Mouse (Mus musculus): ENCODE results near the gene BC051142.

BC051142 gene

DNA sequence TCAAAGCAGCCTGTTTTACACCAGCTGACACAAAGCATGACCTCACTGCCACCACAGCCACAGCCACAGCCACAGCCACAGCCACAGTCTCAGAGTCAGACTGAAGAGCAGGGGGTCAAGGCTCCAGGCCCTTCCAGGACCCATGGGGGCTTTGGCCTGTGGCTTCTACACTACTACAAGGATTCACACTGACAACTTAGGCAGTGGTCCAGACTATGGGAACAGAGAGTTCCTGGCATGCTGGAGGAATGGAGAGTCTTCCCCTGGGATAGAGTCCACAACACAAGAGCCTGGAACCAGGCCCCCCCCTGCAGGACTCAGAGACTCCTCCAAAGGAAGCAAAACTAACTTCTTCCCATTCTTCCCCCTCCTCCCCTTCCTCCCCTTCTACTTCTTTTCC lies 109.0 kb downstream of the BC051142 start:
- DNase-seq (ENCODE audit: low spot score in 2 of 2) = no peak

All from spleen, postnatal 10 days (tissue).